Mouse (Mus musculus): ENCODE results near the gene Btf3. TPM values are rescaled to one million over a fixed set of nuclear protein-coding genes. Genes with fewer than 3 reads are reported as not detected.

The Btf3 gene
- polyA plus RNA-seq, 2 experiments from 2014 or later: 721 to 726 TPM

DNA sequence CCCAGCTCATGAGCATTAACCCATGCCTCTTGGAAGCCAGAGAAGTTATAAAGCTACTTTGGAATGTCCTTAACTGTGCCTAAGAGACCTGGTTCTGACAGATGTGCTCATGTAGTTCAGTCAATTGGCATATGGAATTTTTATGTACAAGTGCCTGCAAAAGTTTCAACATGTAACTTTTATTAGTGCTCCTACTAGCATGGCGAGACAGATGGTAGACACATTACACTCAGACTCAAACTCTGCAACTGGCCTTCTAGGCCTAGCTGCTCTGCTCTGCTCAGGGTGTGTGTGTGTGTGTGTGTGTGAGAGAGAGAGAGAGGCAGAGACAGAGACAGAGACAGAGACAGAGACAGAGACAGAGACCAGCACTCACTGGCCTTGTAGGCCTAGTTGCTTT is 19.4 kb upstream of the Btf3 start:
- no peak for ATAC-seq

DNA sequence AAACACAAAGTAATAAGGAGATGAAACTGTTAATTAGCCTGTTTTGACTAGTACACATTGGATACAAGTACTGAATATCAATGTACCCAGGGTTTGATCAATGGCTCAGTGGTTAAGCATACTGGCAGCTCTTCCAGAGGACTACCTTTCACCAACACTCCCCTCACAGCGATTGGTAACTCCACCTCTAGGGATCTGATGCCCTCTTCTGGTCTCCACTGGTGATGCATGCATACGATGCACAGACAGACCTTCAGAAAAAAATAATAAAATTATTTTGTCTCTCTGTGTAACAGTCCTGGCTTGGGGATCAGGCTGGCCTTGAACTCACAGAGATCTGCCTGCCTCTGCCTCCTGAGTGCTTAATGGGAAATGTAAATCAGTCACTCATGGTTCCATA is 15.3 kb upstream of the Btf3 start:
- peak; percentile 72 for ATAC-seq

- ATAC-seq: no peak
These were observed 8.2 kb upstream of the Btf3 start for GRCm38 (mm10) chr13:98325034-98325433.

DNA sequence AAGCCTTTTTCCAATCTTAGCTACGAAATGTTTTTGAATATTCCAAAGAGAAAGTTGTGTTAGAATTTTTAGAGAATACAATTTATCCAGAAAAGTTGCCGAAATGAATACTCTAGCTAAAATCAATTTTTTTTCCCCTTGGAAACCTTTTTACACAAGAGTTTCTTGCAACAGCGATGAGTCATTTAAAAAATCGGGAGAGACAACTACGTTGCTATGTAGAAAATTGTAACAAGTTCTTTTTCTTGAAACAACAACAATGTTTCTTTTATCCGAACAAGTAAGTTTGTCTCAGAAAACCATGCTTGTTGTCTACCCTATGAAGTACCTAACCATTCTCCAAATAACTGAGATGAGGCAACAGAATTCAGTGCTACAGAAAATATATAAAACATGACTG is 1.1 kb upstream of the Btf3 start:
- ATAC-seq: no peak

DNA sequence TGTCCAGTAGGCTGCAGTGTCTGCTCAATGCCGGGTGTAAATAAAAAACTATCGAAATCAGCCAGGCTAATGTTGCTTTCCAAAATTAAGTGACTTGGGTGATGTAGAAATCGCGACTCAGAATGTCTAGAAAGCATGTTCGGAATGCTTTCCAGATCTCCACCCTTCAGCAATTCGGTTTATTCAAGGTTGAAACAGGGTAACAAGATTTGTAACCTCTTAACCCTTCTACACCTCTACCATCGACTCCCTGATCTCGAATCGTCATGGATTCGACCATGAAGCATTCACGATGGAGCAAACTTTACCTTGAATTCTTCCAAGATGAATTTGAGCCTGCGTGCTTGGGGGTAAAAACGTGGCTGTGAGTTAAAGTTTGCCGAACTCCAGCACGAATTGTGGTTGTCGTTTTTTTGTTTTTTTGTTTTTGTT is 456 bp upstream of the Btf3 start:
- ATAC-seq: peak; percentile 48

DNA sequence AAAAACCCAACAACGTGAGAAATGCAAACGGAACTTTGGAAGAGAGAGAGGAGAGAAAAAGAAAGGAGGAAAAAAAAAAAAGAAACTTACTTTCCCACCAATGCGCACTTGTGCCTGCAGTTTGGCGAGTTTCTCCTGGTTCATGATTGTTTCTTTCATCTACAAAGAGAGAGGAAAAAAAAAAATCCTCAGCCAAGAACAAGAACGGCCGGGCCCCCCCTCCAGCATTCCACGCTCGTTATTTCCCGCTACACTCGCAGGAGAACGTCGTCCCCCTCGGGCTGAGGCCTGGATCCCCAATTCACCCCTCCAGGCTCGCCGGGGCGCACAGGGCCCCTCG is 696 bp downstream of the Btf3 start:
- ATAC-seq: no peak

- ATAC-seq: no peak
These were observed 1.7 kb downstream of the Btf3 start for GRCm38 (mm10) chr13:98315124-98315523.

DNA sequence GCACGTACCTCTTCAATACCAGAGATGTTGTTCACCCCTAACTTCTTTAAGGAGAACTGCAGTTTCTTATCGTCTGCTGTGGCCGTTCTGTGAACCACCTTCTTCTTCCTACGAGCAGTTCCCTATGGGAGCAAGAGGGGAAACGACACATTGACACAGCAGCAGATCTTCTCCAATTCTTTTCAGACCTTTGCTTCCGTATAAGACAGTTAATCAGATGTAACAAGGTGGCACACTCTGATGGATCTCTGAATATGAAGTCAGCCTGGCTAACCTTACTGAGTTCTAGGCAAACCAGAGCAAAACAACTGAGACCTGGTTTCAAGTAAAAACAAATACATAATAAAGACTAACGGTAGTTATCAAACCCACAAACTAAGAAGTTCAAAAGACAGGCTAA is 3.2 kb downstream of the Btf3 start:
- no peak for ATAC-seq

GRCm38 (mm10) chr13:98311597-98311996 is 5.2 kb downstream of the Btf3 start:
- no peak for ATAC-seq

DNA sequence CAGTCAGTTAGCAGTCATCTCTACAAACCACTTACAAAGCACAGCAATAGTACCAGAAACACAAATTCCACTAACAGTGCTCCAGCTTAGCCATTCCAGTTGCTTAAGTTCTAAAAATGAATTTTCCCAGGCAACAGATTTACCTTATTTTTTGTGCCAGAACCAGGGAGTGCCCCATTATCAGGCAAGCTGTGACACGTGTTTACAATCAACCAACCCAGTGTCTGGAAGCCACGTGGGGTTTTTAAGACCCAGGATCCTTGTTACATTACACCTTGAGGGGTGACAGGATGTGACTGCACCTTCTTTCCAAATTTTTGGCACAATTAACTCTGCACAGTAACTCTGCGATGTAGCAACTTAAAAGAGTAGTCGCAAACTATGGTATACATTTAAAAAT is 8.1 kb downstream of the Btf3 start:
- ATAC-seq: no peak

GRCm38 (mm10) chr13:98308004-98308403 is 8.8 kb downstream of the Btf3 start:
- ATAC-seq: no peak

DNA sequence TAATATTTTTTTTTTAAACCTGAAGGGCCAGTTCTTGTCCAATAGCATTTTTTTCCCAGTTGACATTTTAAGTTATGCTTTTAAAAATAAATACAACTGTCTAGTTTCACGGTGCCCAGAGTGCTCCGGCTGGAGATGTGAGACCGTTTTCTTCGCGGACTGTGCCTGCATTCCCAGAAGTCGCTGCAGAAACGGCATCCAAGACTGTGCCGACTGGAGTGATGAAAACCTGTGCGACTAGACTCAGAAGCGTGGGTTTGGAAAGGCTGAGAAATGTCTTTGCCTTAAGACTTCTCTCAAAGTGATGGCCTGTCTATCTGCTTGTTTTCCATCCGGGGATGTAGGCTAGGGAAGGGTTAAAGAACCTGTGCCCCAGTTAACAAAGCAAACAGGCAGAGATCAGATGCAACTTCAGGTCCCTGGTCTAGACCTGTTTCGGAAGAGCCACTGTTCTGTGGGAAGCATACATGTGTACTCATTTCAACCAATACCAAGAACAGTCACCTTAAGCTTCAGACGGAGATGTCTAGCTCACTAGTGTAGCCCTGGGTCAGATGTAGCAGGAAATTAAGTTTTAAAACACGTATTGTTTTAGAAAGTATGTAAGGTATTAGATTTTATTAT is 9.8 kb downstream of the Btf3 start:
- ATAC-seq: no peak

DNA sequence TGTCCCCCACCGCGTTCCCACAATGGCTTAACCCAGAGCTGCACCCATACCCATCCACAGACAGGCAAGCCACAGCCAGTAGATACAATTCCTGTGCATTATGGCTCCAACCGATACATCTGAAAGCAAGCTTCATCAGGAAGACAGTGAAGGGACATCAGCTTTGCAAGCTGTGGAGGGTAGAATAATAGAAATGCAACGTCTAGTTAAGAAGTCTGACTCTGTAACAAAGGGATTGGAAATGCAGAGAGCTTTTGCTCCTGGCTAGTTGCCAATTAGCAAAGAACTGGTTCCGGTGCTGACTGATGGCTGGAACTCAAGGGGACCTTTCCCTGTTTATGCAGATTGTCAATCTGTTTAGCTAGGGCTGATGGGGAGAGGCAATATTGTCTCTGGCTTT is 10.4 kb downstream of the Btf3 start:
- no peak for ATAC-seq

DNA sequence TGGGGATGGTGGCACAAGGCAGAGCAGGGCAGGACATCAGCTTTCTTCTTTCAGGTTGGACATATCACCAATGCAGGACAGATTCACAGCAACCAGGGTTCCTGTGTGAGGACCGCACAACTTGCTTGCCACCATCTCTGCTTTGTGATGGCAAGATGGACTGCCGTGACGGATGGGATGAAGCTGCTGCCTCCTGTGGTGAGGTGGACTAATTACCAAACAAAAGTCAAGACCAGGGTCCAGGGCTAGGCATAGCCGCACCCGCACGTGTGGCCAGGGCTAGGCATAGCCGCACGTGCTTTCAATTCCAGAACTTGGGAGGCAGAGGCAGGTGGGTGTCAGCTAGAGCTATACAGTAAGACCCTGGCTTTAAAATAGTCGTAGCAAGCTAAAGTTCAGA is 11.5 kb downstream of the Btf3 start:
- no peak for ATAC-seq

DNA sequence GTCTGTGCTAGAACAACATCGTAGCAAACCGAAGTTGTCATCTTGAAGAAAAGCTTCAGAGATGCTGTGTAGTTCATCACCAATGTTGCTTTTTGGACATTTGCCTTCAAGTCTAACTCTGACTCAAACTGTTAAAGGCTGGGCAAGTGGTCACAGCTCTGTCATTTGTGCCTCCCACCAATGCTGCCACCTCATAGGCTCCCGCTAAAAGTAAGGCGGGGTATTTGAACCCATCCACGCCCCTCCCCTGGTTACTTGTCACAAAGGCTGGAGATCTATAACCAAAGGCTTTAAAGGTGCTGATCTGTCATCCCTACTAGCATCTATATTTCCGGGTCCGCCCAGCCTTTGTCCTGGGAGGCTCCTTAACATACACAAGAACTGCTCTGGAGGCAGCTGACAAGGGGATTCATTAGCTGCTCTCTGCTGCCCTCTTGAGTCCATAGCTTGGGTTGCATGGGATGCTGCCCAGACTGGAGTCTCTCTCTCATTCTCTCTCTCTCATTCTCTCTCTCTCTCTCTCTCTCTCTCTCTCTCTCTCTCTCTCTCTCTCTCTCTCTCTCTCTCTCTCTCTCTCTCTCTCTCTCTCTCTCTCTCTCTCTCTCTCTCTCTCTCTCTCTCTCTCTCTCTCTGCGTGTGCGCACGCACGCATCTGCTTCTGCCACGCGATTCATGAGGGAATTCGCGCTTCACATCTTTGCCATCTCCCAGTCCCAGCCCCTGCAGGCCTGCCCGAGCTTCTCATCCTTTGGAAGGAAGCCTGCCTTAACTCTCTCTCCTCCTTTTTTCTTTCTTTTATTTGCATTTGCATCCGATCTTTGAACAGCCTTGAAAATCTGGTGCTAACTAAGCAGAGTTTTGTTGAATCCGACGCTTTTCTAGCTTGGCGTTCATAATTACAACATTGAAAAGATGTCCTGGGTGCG is 17.7 kb downstream of the Btf3 start:
- ATAC-seq: peak; percentile 92

DNA sequence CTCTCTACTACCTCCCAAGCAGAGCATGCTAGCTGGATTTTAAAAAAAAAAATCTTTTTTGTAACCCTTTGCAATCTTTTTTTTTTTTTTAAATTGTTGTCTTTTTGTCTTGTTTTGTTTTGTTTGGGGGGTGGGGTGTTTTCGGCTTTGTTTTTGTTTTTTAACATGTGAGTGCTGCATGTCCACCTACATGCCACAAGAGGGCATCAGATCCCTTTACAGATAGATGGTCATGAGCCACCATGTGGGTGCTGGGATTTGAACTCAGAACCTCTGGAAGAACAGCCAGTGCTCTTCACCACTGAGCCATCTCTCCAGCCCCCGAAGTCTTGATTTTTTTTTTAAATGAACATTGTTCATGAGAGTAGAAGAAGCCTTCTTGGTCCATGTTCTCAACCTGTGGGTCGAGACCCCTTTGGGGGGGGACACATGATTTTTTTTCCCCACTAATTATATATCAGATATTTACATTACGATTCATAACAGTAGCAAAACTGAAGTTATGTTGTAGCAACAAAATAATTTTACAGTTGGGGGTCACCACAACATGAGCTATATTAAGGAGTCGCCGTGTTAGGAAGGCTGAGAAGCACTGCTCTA is 18.8 kb downstream of the Btf3 start:
- ATAC-seq: no peak

DNA sequence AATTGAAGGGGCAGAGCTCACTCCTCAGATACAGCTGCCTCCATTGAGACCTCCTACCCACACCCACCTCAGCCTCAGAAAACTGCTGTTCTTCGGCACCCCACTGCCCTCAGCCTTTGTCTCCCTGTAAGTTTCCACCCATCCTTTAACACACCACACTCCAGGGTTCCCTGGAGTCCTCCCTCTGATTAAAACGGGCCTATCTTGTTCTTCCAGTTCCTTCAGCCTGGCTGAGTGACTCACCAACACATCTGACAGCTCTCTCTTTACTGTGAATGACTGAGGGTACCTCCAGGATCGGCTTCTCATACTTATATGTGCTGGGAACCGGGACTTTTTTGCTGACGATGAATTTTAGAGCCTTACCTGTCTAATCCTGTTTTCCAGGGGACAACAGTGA is 20.7 kb downstream of the Btf3 start:
- no peak for ATAC-seq

GRCm38 (mm10) chr13:98291712-98292111 is 25.1 kb downstream of the Btf3 start:
- no peak for ATAC-seq

GRCm38 (mm10) chr13:98290719-98291118 is 26.1 kb downstream of the Btf3 start:
- no peak for ATAC-seq

- no peak for ATAC-seq
These were observed 35.7 kb downstream of the Btf3 start for GRCm38 (mm10) chr13:98280990-98281650.

- ATAC-seq: no peak
These were observed 37.1 kb downstream of the Btf3 start, which contains the start of gene Gm21976 for GRCm38 (mm10) chr13:98279686-98280085. TSS of gene Gm21976 (plus strand) at chr13:98279887.

- ATAC-seq: peak; percentile 41
These were observed 39.3 kb downstream of the Btf3 start for GRCm38 (mm10) chr13:98277501-98277900.

DNA sequence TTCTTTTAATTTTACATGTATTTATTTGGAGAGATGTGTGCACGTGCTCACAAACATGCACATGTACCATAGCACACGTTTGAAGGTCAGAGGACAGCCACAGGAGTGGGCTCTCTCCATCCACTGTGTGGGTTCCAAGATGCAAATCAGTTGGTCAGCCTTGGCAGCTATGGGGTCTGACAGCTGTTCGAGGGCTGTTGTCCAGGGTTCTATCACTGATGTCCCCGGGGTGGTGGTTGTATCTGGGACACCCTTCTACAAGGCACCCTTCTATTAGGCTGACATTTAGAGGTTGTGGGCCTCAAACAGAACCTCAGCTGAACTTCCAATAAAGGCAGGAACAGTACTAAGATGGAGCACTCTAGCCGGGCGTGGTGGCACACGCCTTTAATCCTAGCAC is 40.6 kb downstream of the Btf3 start:
- no peak for ATAC-seq

All from CD4-positive, CD25-positive, alpha-beta regulatory T cell, adult 4 months (primary cell).